Mouse (Mus musculus) erythroblast, adult 5-6 weeks (primary cell): ENCODE measurements around the gene Gng2. TPM values are rescaled to one million over a fixed set of nuclear protein-coding genes. Genes with fewer than 3 reads are reported as not detected.
"Not testable (repeated sequence)": the region's sequence is repeated elsewhere in the genome, so short reads cannot be mapped to it uniquely, and the experiment has no call there.

Experiments used
- ATAC-seq: replicated peaks from 2 replicates; pipeline ENCODE4 v1.8.0; 2016; ENCODE audit warnings: moderate number of reproducible peaks, mild to moderate bottlenecking, moderate TSS enrichment, inconsistent platforms; ENCODE audit not compliant: poor library complexity, low FRiP score, severe bottlenecking
- total RNA-seq, 2 experiments: library from RNA; stranded (forward) in 1 of 2; stranded (reverse) in 1 of 2; fragments of 150-400 nt in 1 of 2; fragments of 200-764, 138-1000 nt in 1 of 2; gene quantifications; 2 replicates each; pipeline versions ENCODE4 v1.2.3 to v1.2.4; 2015 to 2017; ENCODE audit warnings: low replicate concordance in 2 of 2

Gng2 gene
- total RNA-seq, 2 experiments from 2014 or later, result 11.4 to 44.8 TPM

- no peak for ATAC-seq
These were observed 103.1 kb downstream of the Gng2 start for GRCm38 (mm10) chr14:19874201-19874807.

- ATAC-seq, result no peak
These were observed 110.0 kb downstream of the Gng2 start for GRCm38 (mm10) chr14:19867286-19867935.

- ATAC-seq, result not testable (repeated sequence)
These were observed 112.3 kb downstream of the Gng2 start for GRCm38 (mm10) chr14:19865121-19865520.

- no peak for ATAC-seq
These were observed 115.9 kb downstream of the Gng2 start for GRCm38 (mm10) chr14:19861311-19862080.

GRCm38 (mm10) chr14:19860281-19860680 lies 117.1 kb downstream of the Gng2 start:
- ATAC-seq, result no peak

- no peak for ATAC-seq
These were observed 118.3 kb downstream of the Gng2 start for GRCm38 (mm10) chr14:19858808-19859776.

- ATAC-seq, result no peak
These were observed 119.1 kb downstream of the Gng2 start for GRCm38 (mm10) chr14:19858279-19858678.

GRCm38 (mm10) chr14:19853471-19853870 lies 124.0 kb downstream of the Gng2 start:
- no peak for ATAC-seq

GRCm38 (mm10) chr14:19839600-19840332 lies 137.7 kb downstream of the Gng2 start:
- peak; percentile 54 for ATAC-seq

GRCm38 (mm10) chr14:19836289-19836688 lies 141.1 kb downstream of the Gng2 start:
- no peak for ATAC-seq

- ATAC-seq, result no peak
These were observed 151.9 kb downstream of the Gng2 start for GRCm38 (mm10) chr14:19825481-19825880.

- ATAC-seq, result peak; percentile 100
These were observed 153.9 kb downstream of the Gng2 start, which contains the start of gene Rtraf for GRCm38 (mm10) chr14:19823321-19824142. Gene Rtraf, minus strand, starts transcription at chr14:19823824.

Other genes starting within 250 kb of the Gng2 start
- gene Nid2, start 226.4 kb downstream of the Gng2 start, total RNA-seq (2015; ENCODE audit: low replicate concordance), result 3.1 TPM in 1 of 2 replicates, not detected in the other
- gene Nid2, start 226.4 kb downstream of the Gng2 start, total RNA-seq (2017; ENCODE audit: low replicate concordance), result 0.84 TPM in 1 of 2 replicates, not detected in the other
- gene Rtraf, start 153.8 kb downstream of the Gng2 start, total RNA-seq (2015; ENCODE audit: low replicate concordance), result 35.1 and 37.3 TPM in 2 replicates
- 13.5 and 34.0 TPM in 2 replicates for gene Rtraf, start 153.8 kb downstream of the Gng2 start, total RNA-seq (2017; ENCODE audit: low replicate concordance)
- 1.9 TPM in 1 of 2 replicates, not detected in the other for gene Saysd1, start 160.9 kb upstream of the Gng2 start, total RNA-seq (2015; ENCODE audit: low replicate concordance)
- gene Saysd1, start 160.9 kb upstream of the Gng2 start, total RNA-seq (2017; ENCODE audit: low replicate concordance), result not detected in 2 replicates
- gene Kcnk5, start 204.2 kb upstream of the Gng2 start, total RNA-seq (2015; ENCODE audit: low replicate concordance), result not detected in 2 replicates
- gene Kcnk5, start 204.2 kb upstream of the Gng2 start, total RNA-seq (2017; ENCODE audit: low replicate concordance), result 0.26 and 2.0 TPM in 2 replicates